In genomic region chr9:40509479-40509878, GRCm38 (mm10) we compare ENCODE assay signal across 20 mouse cellular contexts. TPM values are rescaled to one million over a fixed set of nuclear protein-coding genes. Genes with fewer than 3 reads are reported as not detected.
A peak's percentile ranks its signal among the peaks of the same experiment; 100 is the strongest.
DNase-seq lines count a peak whose midpoint lies in the region; ATAC-seq and TF ChIP-seq lines count a peak whose summit lies in the region.
"Had no signal": no experiment of that assay in that cellular context is flagged by ENCODE, and none has a peak within 500 bp of the region (broad histone marks: within the 10 kb centered on the region; RNA-seq: fewer than 3 reads in every experiment).

No protein-coding gene starts in this region.

- H3K4me2 ChIP-seq in embryonic facial prominence, embryonic 14.5 days (ENCODE audit: low read depth, low read length), result no peak overlapping the region
- H3K4me2 ChIP-seq in hindbrain, postnatal 0 days (ENCODE audit: low read depth, low read length), result no peak overlapping the region
- H3K4me2 ChIP-seq in hindbrain, embryonic 12.5 days (replicated peaks), result no peak overlapping the region
- H3K4me2 ChIP-seq: kidney, embryonic 15.5 days; limb, embryonic 15.5 days; lung, embryonic 14.5 days; midbrain, embryonic 12.5 days; neural tube, embryonic 12.5 days had no signal

- ATAC-seq in embryonic facial prominence, embryonic 14.5 days (ENCODE audit: low read depth), result no peak
- ATAC-seq in hindbrain, postnatal 0 days, result peak; percentile 56; the same call in 1 of the 2 replicates
- no peak for ATAC-seq in hindbrain, embryonic 12.5 days (ENCODE audit: low FRiP score)
- ATAC-seq: forebrain, postnatal 0 days; intestine, postnatal 0 days had no signal

- no peak overlapping the region for H3K27ac ChIP-seq in embryonic facial prominence, embryonic 14.5 days (replicated peaks; ENCODE audit: low read depth, low read length)
- H3K27ac ChIP-seq in embryonic facial prominence, embryonic 10.5 days (replicated peaks), result no peak overlapping the region
- H3K27ac ChIP-seq in hindbrain, postnatal 0 days, result no peak overlapping the region
- H3K27ac ChIP-seq in hindbrain, embryonic 12.5 days, result no peak overlapping the region
- H3K27ac ChIP-seq: kidney, embryonic 15.5 days; limb, embryonic 15.5 days; liver, embryonic 14.5 days; midbrain, embryonic 12.5 days; neural tube, embryonic 12.5 days had no signal

- no peaks in the 10 kb centered on the region for H3K4me1 ChIP-seq in embryonic facial prominence, embryonic 14.5 days (ENCODE audit: control insufficient read depth, insufficient read depth, low read length)
- H3K4me1 ChIP-seq in embryonic facial prominence, embryonic 10.5 days, result no peaks in the 10 kb centered on the region
- no peaks in the 10 kb centered on the region for H3K4me1 ChIP-seq in hindbrain, postnatal 0 days (ENCODE audit: insufficient read depth, low read length)
- no peaks in the 10 kb centered on the region for H3K4me1 ChIP-seq in hindbrain, embryonic 12.5 days
- H3K4me1 ChIP-seq: kidney, embryonic 15.5 days; limb, embryonic 15.5 days; midbrain, embryonic 12.5 days; neural tube, embryonic 12.5 days had no signal

- H3K9ac ChIP-seq in embryonic facial prominence, embryonic 14.5 days (ENCODE audit: low read depth, low read length), result no peak overlapping the region
- no peak overlapping the region for H3K9ac ChIP-seq in hindbrain, postnatal 0 days (replicated peaks; ENCODE audit: low read length)
- no peak overlapping the region for H3K9ac ChIP-seq in hindbrain, embryonic 12.5 days
- H3K9ac ChIP-seq: forebrain, postnatal 0 days; kidney, embryonic 15.5 days; limb, embryonic 15.5 days; liver, embryonic 14.5 days; lung, embryonic 14.5 days; midbrain, embryonic 12.5 days; neural tube, embryonic 12.5 days had no signal

- TF ChIP-seq CTCF in hindbrain, postnatal 0 days (IDR thresholded peaks at IDR 0.05; ENCODE audit: low read depth), result no peak

- H3K9me3 ChIP-seq in embryonic facial prominence, embryonic 14.5 days (ENCODE audit: control insufficient read depth, low read length), result no peaks in the 10 kb centered on the region
- no peaks in the 10 kb centered on the region for H3K9me3 ChIP-seq in embryonic facial prominence, embryonic 10.5 days
- no peaks in the 10 kb centered on the region for H3K9me3 ChIP-seq in hindbrain, postnatal 0 days (ENCODE audit: low read length)
- H3K9me3 ChIP-seq in hindbrain, embryonic 12.5 days (replicated peaks), result no peaks in the 10 kb centered on the region
- H3K9me3 ChIP-seq: kidney, embryonic 15.5 days; limb, embryonic 15.5 days; midbrain, embryonic 12.5 days; neural tube, embryonic 12.5 days had no signal

- no peaks in the 10 kb centered on the region for H3K27me3 ChIP-seq in embryonic facial prominence, embryonic 14.5 days (replicated peaks; ENCODE audit: control insufficient read depth, insufficient read depth, low read length)
- no peaks in the 10 kb centered on the region for H3K27me3 ChIP-seq in embryonic facial prominence, embryonic 10.5 days (replicated peaks; ENCODE audit: low read depth, poor library complexity, severe bottlenecking)
- no peaks in the 10 kb centered on the region for H3K27me3 ChIP-seq in hindbrain, postnatal 0 days (ENCODE audit: insufficient read depth, low read length)
- no peaks in the 10 kb centered on the region for H3K27me3 ChIP-seq in hindbrain, embryonic 12.5 days
- H3K27me3 ChIP-seq: kidney, embryonic 15.5 days; limb, embryonic 15.5 days; midbrain, embryonic 12.5 days; neural tube, embryonic 12.5 days had no signal

- DNase-seq in embryonic facial prominence, embryonic 14.5 days (ENCODE audit: low spot score), result peak; percentile 36
- DNase-seq in embryonic facial prominence, embryonic 10.5 days (ENCODE audit: low spot score), result no peak
- peak; percentile 63 for DNase-seq in hindbrain, postnatal 0 days (ENCODE audit: low spot score)
- DNase-seq in cerebellum, adult 8-10 months, result peak; percentile 47
- DNase-seq in cerebellum, postnatal 36 days, result peak; percentile 32 to 51
- no peak for DNase-seq in thymus, postnatal 25 days
- no peak for DNase-seq in gastrocnemius, postnatal 36 days
- DNase-seq: adrenal gland, postnatal 25 days; forebrain, postnatal 0 days; heart, postnatal 4 days; kidney, postnatal 36 days; lung, embryonic 14.5 days; right cerebral cortex, postnatal 14 days had no signal

- WGBS in embryonic facial prominence, embryonic 14.5 days, result 75% methylated on average over 6 of the region's 6 CpGs
- WGBS in embryonic facial prominence, embryonic 10.5 days, result 85% methylated on average over 6 of the region's 6 CpGs
- 70% methylated on average over 6 of the region's 6 CpGs for WGBS in hindbrain, postnatal 0 days
- WGBS in hindbrain, embryonic 12.5 days, result 89% methylated on average over 6 of the region's 6 CpGs

- no peak overlapping the region for H3K4me3 ChIP-seq in embryonic facial prominence, embryonic 14.5 days (ENCODE audit: low read depth, low read length)
- H3K4me3 ChIP-seq in embryonic facial prominence, embryonic 10.5 days, result no peak overlapping the region
- no peak overlapping the region for H3K4me3 ChIP-seq in hindbrain, postnatal 0 days (ENCODE audit: low read length)
- H3K4me3 ChIP-seq in hindbrain, embryonic 12.5 days, result no peak overlapping the region
- H3K4me3 ChIP-seq: kidney, embryonic 15.5 days; limb, embryonic 15.5 days; midbrain, embryonic 12.5 days; neural tube, embryonic 12.5 days had no signal

- H3K36me3 ChIP-seq in embryonic facial prominence, embryonic 14.5 days (ENCODE audit: control insufficient read depth, insufficient read depth, low read length), result no peaks in the 10 kb centered on the region
- H3K36me3 ChIP-seq in embryonic facial prominence, embryonic 10.5 days (replicated peaks), result no peaks in the 10 kb centered on the region
- H3K36me3 ChIP-seq in hindbrain, postnatal 0 days (ENCODE audit: insufficient read depth, low read length), result no peaks in the 10 kb centered on the region
- H3K36me3 ChIP-seq in hindbrain, embryonic 12.5 days, result no peaks in the 10 kb centered on the region
- H3K36me3 ChIP-seq: kidney, embryonic 15.5 days; limb, embryonic 15.5 days; midbrain, embryonic 12.5 days; neural tube, embryonic 12.5 days had no signal

- intact Hi-C loops in gastrocnemius, postnatal 36 days (cut with DNase I), result no loop called here

RNA-seq across cellular contexts. Expression of gene Gramd1b, which starts 21.7 kb away (rescaled TPM):
- polyA plus RNA-seq in embryonic facial prominence, embryonic 14.5 days (2014; fragmentation: Nextera tagmentation; extraction: Ambion mirVana), result 5.5 and 7.1 TPM in 2 replicates
- polyA plus RNA-seq in embryonic facial prominence, embryonic 10.5 days (2016; fragmentation: Nextera tagmentation; extraction: Ambion mirVana), result 2.4 and 3.0 TPM in 2 replicates
- total RNA-seq in hindbrain, postnatal 0 days (2014; rRNA removed), result 40.4 and 57.2 TPM in 2 replicates
- polyA plus RNA-seq in hindbrain, postnatal 0 days (2015; fragmentation: Nextera tagmentation; extraction: Ambion mirVana), result 15.8 and 16.7 TPM in 2 replicates
- polyA plus RNA-seq in hindbrain, embryonic 12.5 days (2016; fragmentation: Nextera tagmentation; extraction: Ambion mirVana), result 4.9 and 6.7 TPM in 2 replicates
- total RNA-seq in gastrocnemius, postnatal 36 days (2021), result 1 to 10 TPM; 6.6 to 8.8 TPM

Comparison
In these comparisons a context has a peak if more than half of its experiments do, and no peak if none do; other contexts are left out.
1. DNase-seq: peak in embryonic facial prominence, embryonic 14.5 days (single experiment), hindbrain, postnatal 0 days (single experiment), cerebellum, adult 8-10 months (single experiment) and cerebellum, postnatal 36 days (2 of 2); none in embryonic facial prominence, embryonic 10.5 days (single experiment), thymus, postnatal 25 days (single experiment) and gastrocnemius, postnatal 36 days (0 of 2).